Mouse (Mus musculus) cerebellum, adult 9-10 months (tissue): ENCODE data around the gene Med15.
A peak's percentile ranks its signal among the peaks of the same experiment; 100 is the strongest.
"Not testable (repeated sequence)": the region's sequence is repeated elsewhere in the genome, so short reads cannot be mapped to it uniquely, and the experiment has no call there.

Experiments used
- DNase-seq: peaks from one replicate; pipeline ENCODE4 v3.0.0; 2022

The Med15 gene

GRCm38 (mm10) chr16:17647156-17647555, 85.5 kb downstream of the Med15 start:
- DNase-seq, result peak; percentile 62

GRCm38 (mm10) chr16:17646310-17647114, 86.2 kb downstream of the Med15 start, which contains the start of gene Ccdc74a:
TSS of gene Ccdc74a (plus strand) at chr16:17646470.
- DNase-seq, result peak; percentile 87

GRCm38 (mm10) chr16:17643437-17643990, 89.2 kb downstream of the Med15 start:
- DNase-seq, result peak; percentile 55

- DNase-seq, result peak; percentile 98
Observed at GRCm38 (mm10) chr16:17642311-17642710, 90.4 kb downstream of the Med15 start.

- DNase-seq, result peak; percentile 58
Observed at GRCm38 (mm10) chr16:17641301-17641700, 91.4 kb downstream of the Med15 start.

GRCm38 (mm10) chr16:17640706-17641105, 92.0 kb downstream of the Med15 start:
- peak; percentile 58 for DNase-seq

GRCm38 (mm10) chr16:17639951-17640350, 92.7 kb downstream of the Med15 start:
- DNase-seq, result peak; percentile 34

GRCm38 (mm10) chr16:17639081-17639480, 93.6 kb downstream of the Med15 start:
- DNase-seq, result peak; percentile 31

GRCm38 (mm10) chr16:17638036-17638628, 94.6 kb downstream of the Med15 start:
- peak; percentile 31 for DNase-seq

GRCm38 (mm10) chr16:17637610-17638009, 95.1 kb downstream of the Med15 start:
- no peak for DNase-seq

GRCm38 (mm10) chr16:17636904-17637303, 95.8 kb downstream of the Med15 start:
- peak; percentile 38 for DNase-seq

GRCm38 (mm10) chr16:17633481-17634181, 99.1 kb downstream of the Med15 start:
- peak; percentile 22 for DNase-seq

GRCm38 (mm10) chr16:17632580-17632979, 100.1 kb downstream of the Med15 start:
- DNase-seq, result no peak

GRCm38 (mm10) chr16:17626269-17626555, 106.5 kb downstream of the Med15 start:
- no peak for DNase-seq

- peak; percentile 50 for DNase-seq
Observed at GRCm38 (mm10) chr16:17625488-17626268, 107.0 kb downstream of the Med15 start.

- no peak for DNase-seq
Observed at GRCm38 (mm10) chr16:17621936-17622335, 110.8 kb downstream of the Med15 start.

GRCm38 (mm10) chr16:17619198-17620105, 113.2 kb downstream of the Med15 start, which contains the start of gene Smpd4:
TSS of gene Smpd4 (plus strand) at chr16:17619354.
- peak; percentile 91 for DNase-seq

- peak; percentile 70 for DNase-seq
Observed at GRCm38 (mm10) chr16:17617922-17618565, 114.6 kb downstream of the Med15 start.

- no peak for DNase-seq
Observed at GRCm38 (mm10) chr16:17616212-17616611, 116.5 kb downstream of the Med15 start.

- DNase-seq, result not testable (repeated sequence)
Observed at GRCm38 (mm10) chr16:17614740-17615139, 118.0 kb downstream of the Med15 start.

- no peak for DNase-seq
Observed at GRCm38 (mm10) chr16:17611383-17611782, 121.3 kb downstream of the Med15 start.
